Mouse (Mus musculus): Measurements from ENCODE around the gene Wbp4.
"Not testable (repeated sequence)": the region's sequence is repeated elsewhere in the genome, so short reads cannot be mapped to it uniquely, and the experiment has no call there.

Gene Wbp4

GRCm38 (mm10) chr14:79506207-79506606 lies 24.9 kb upstream of the Wbp4 start:
- DNase-seq = no peak

DNA sequence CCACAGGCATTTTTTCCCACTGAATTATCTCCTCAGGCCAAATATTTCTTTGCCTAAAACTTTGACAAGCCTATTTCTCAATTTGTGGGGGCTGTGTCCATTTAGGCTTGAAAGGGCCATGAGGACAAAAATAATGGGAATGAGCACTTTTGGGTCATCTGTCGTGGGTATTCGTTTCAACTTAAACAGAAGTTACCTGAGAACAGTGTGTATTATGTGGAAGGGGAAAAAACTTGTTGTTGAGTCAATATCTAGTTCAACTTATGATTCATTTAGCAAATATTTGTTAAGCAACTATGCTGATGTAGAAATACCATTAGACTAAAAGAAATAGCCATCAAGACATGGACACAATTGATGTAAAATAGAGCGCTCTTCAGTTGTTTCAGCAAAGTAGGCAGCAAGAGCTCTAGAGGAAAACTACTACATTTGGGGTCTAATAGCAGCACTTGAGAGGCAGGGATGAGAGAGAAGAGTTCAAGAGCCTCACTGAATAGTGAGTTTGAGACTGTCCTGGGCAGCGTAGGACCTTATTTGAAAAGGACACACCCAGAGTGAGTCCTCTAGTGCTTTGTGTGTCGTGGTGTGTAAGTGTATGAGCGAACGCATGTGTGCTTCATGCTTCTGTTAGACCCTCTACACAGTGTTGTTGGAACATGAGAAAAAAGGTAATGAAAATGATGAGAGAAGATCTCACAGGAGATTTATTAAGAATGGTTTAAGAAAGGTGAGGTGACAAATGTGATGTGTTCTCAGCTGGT lies 23.1 kb upstream of the Wbp4 start:
- no peak for DNase-seq

DNA sequence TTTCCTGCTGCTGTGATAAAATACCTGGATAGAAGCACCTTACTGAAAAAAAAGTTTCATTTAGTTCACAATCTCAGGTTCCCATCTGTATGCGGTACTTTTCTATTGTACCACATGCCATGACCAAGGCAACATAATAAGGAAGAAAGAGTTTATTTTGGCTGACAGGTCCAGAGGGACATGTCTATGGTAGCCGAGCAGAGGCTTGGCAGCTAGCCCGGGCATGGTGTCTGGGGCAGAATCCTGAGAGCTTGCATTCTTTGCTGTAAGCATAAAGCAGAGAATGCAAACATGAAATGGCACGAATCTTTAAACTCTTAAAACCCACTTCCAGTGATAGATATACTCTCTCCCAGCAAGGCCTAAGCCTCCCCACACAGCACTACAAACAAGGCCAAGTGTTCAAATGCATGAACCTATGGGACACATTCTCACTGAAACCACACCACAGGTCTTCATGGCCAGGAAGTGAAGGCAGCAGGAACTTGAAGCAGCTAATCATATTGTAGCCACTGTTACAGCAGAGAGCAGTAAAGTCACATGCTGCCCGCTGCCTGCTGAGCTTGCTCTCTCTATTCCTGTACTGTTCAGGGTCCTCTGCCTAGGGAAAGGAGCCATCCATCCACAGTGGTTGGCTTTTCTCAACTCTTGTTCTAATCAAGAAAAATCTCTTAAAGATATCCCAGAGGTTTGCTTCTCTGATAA lies 22.2 kb upstream of the Wbp4 start:
- peak in 1 of 2 experiments; percentile 51 for DNase-seq

- DNase-seq = no peak
These were observed 19.4 kb upstream of the Wbp4 start for GRCm38 (mm10) chr14:79500756-79501155.

GRCm38 (mm10) chr14:79499326-79499725 lies 18.0 kb upstream of the Wbp4 start:
- no peak for DNase-seq

GRCm38 (mm10) chr14:79494349-79494748 lies 13.0 kb upstream of the Wbp4 start:
- no peak for DNase-seq

DNA sequence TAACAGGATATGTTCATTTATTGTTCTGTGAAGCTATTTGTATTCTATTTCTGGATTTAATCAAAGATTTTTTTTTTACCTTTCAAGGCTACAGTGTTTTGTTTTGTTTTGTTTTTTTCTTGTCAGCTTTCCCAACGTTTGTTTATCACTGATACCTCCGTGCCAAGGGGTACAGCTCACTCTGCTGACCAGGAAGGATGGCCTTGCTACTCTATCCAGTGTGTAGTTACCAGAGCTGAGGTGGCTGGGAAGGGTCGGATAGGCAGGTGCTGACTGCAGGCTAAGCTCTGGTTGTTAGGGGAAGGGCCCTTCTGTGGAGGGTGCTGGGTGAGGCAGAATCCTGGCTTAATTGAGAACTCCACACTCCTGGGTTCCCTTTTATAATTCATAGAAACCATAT lies 8.9 kb upstream of the Wbp4 start:
- DNase-seq = no peak

DNA sequence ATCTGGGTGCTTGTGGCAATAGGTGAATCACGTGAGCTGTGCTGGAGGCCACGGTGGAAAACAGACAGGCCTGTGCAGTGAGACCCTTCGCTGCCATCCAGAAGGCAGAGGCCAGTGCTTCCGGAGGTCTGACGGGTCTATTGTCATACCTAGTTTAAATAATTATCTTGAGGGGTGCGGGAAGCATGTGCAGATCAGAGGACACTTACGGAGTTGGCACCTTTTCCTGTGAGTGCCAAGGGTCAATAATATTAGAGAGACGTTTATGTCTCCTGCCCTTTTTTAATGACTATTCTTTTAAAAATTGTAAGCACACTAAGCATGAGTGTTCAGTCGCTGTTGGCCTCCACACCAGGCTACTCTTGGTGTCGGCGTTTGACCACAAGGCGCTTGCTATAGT lies 7.8 kb upstream of the Wbp4 start:
- DNase-seq = no peak

DNA sequence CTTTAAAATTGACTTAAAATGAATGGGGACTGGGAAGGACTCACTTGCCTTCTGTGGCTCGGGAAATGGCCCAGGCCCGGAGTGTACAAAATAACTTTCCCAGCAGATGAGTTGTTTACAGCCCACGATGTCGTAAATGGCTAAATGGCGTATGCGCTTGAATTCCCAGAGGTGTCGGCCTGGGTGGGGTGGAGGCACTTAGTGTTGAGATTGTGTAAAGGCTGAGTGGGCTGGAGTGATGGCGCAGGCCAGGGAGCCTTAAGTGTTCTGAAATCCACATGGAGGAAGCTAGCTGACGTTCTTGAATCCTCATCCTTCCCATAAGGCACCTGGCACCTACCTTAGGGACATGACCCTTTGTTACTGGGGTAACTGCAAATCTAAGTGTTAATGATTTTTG lies 7.2 kb upstream of the Wbp4 start:
- DNase-seq = peak; percentile 79 to 85

DNA sequence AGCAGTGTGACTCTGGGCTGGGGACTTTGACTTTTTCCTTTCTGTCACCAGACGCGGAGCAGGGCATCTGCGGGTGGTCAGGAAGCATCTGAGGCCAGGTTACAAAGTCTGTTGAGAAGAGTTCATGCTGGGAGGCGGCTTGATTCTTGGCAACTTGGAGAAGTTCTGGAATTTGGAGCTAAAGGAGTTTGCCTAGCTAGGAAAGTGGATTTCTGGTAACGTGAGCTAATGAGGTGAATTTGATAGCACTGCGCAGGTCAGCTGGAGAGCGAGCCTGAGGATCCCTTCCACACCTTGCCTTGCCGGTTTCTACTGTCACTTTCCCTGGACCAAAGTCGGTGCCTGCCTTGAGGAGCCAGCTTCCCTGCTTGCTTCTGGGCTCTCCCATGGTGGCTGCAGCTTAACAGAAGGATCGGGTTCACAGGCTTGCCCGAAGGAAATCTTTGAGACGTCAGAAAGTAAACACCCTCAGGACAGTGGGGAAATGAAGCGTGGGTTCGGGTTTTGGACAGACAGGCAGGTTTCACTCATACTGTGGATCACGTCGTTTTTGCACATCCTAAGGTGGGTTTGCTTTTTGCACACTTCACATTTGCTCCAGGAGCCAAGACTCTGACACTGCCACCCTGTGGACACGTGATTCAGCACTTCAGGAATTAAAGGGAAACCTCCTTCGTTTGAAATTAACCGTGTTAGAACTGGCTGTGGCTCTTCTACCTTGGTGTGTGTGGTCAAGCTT lies 5.8 kb upstream of the Wbp4 start:
- peak; percentile 51 to 57 for DNase-seq

- no peak for DNase-seq
These were observed 5.3 kb upstream of the Wbp4 start for GRCm38 (mm10) chr14:79486617-79486992.

GRCm38 (mm10) chr14:79483611-79484120 lies 2.3 kb upstream of the Wbp4 start:
- DNase-seq = peak; percentile 47 to 76

- no peak for DNase-seq
These were observed 1.5 kb upstream of the Wbp4 start for GRCm38 (mm10) chr14:79482747-79483355.

GRCm38 (mm10) chr14:79482251-79482661 lies 936 bp upstream of the Wbp4 start:
- DNase-seq = peak; percentile 39 to 54

- peak; percentile 95 to 96 for DNase-seq
These were observed 539 bp downstream of the Wbp4 start, which contains the start of gene Elf1 for GRCm38 (mm10) chr14:79480624-79481338. TSS of gene Elf1 (plus strand) at chr14:79481194.

GRCm38 (mm10) chr14:79473384-79473783 lies 7.9 kb downstream of the Wbp4 start:
- DNase-seq = no peak

- DNase-seq = peak; percentile 42 to 59
These were observed 13.7 kb downstream of the Wbp4 start for GRCm38 (mm10) chr14:79467621-79468020.

DNA sequence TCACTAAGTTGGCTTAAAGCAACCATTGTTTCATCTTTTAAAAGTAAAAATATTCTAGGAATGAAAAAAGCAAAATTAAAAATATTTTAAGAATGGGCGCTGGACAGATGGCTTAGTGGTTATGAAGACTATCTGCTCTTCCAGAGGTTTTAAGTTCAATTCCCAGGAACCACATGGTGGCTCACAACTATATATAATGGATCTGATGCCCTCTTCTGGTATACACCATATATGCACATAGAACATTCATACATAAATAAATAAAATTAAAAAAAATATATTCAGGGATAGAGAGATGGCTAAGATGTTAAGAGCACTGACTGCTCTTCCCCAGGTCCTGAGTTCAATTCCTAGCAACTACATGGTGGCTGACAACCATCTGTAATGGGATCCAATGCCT lies 15.7 kb downstream of the Wbp4 start:
- DNase-seq = no peak

GRCm38 (mm10) chr14:79460988-79461387 lies 20.3 kb downstream of the Wbp4 start:
- no peak for DNase-seq

GRCm38 (mm10) chr14:79460401-79460800 lies 20.9 kb downstream of the Wbp4 start:
- DNase-seq = no peak

DNA sequence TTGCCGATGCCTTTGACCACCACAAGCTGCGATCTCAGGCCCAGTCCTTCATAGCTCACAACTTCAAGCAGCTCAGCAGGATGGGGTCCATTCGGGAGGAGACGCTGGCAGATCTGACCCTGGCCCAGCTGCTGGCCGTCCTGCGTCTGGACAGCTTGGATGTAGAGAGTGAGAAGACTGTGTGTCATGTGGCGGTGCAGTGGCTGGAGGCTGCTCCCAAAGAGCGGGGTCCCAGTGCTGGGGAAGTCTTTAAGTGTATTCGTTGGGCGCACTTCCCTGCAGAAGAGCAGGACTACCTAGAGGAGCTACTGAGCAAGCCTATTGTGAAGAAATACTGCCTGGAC lies 28.8 kb downstream of the Wbp4 start:
- not testable (repeated sequence) for DNase-seq
